Mouse (Mus musculus) CD4-positive naive resting alpha-beta T cell, adult 57 days (primary cell): Measurements from ENCODE around the gene 2010111I01Rik. TPM values are rescaled to one million over a fixed set of nuclear protein-coding genes. Genes with fewer than 3 reads are reported as not detected.

Source experiments
- total RNA-seq: library from RNA; stranded (reverse); gene quantifications from one replicate; pipeline ENCODE4 v1.2.4, GENCODE M21; 2023

Gene 2010111I01Rik
- total RNA-seq = 92.2 TPM

DNA sequence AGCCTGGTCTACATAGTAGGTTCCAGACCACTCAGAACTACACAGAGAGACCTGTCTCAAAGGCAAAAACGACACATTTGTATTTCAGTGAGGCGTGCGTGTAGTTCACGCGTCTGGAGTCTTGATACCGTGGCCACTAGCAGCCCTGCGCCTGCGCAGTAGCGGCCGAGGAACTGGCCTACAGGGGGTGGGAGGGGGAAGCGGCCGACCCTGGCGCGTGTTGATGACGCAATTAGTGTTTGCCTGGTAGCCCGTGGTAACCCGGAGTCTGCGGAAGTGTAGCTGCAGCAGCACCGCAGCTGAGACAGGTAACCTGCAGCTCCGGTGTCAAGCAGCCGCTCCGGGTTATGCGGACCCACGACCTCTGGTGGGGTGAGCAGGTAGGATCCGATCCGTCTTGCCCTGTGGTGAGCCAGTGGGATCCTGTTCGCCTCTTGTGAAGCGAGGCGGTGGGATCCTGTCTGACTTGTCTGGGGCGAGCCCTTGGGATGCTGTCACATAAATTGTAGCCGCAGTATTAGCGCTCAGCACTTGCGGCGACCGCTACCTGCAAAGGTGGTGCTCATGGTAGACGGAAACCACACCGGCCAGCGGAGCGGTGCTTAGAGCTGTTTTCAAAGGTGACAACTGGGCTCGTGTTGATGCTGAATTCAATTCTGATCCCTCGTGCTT lies at the start of gene 2010111I01Rik:
Gene 2010111I01Rik, plus strand, starts transcription at position 254 of the 672 bp plus-strand sequence.

Other genes with a start within 250 kb of the 2010111I01Rik start
- gene Platr25, start 204.2 kb upstream of the 2010111I01Rik start, total RNA-seq = 8.9 TPM
- 2.5 TPM for gene Gm5141, start 179.1 kb upstream of the 2010111I01Rik start, total RNA-seq
- not detected for gene Fbp2, start 106.5 kb upstream of the 2010111I01Rik start, total RNA-seq
- gene Fbp1, start 76.6 kb upstream of the 2010111I01Rik start, total RNA-seq = not detected